Mouse (Mus musculus) limb, embryonic 10.5 days (tissue): Measurements from ENCODE around the gene Axdnd1. TPM values are rescaled to one million over a fixed set of nuclear protein-coding genes. Genes with fewer than 3 reads are reported as not detected.
A peak's percentile ranks its signal among the peaks of the same experiment; 100 is the strongest.

Source experiments
- DNase-seq: peaks from one replicate; pipeline ENCODE4 v3.0.0-alpha.2; 2017; ENCODE audit warnings: low spot score
- H3K27ac ChIP-seq: fragments of 300-500 bp; sonication (generic); 2 replicates; pipeline ENCODE4 v1.5.1; 2016; ENCODE audit warnings: mild to moderate bottlenecking
- H3K27me3 ChIP-seq: fragments of 300-500 bp; sonication (generic); 2 replicates; pipeline ENCODE4 v1.6.1; 2016; ENCODE audit warnings: low read depth, mild to moderate bottlenecking; ENCODE audit not compliant: poor library complexity, severe bottlenecking
- H3K36me3 ChIP-seq: fragments of 300-500 bp; sonication (generic); 2 replicates; pipeline ENCODE4 v1.6.1; 2016; ENCODE audit warnings: mild to moderate bottlenecking, moderate library complexity
- H3K4me1 ChIP-seq: fragments of 300-500 bp; sonication (generic); 2 replicates; pipeline ENCODE4 v1.6.1; 2016
- H3K4me3 ChIP-seq: fragments of 300-500 bp; sonication (generic); 2 replicates; pipeline ENCODE4 v1.5.1; 2016; ENCODE audit warnings: mild to moderate bottlenecking, moderate library complexity
- H3K9me3 ChIP-seq: fragments of 300-500 bp; sonication (generic); replicated peaks from 2 replicates; pipeline ENCODE4 v1.6.1; 2016; ENCODE audit warnings: mild to moderate bottlenecking
- WGBS: fragments of 180-500 bp; shearing (Covaris S2); methylation state at CpG from one replicate; pipeline ENCODE4 v1.1.7; 2016; 5-methylcytosine and 5-hydroxymethylcytosine counted together
- polyA plus RNA-seq: library from polyadenylated mRNA; unstranded; fragments of >200 nt; fragmentation: Nextera tagmentation; extraction: Ambion mirVana; gene quantifications from 2 replicates; pipeline ENCODE4 v1.2.1, GENCODE M21; 2016

The Axdnd1 gene
- polyA plus RNA-seq, 1 experiment from 2014 or later: 0.05 TPM

GRCm38 (mm10) chr1:156381217-156381616, 39.7 kb downstream of the Axdnd1 start:
- Histone ChIP-seq H3K4me3 (no peak overlapping the region), H3K9me3 (no peaks in the 10 kb centered on the region), H3K36me3 (no peaks in the 10 kb centered on the region), H3K27me3 (no peaks in the 10 kb centered on the region), H3K27ac (no peak overlapping the region), H3K4me1 (no peaks in the 10 kb centered on the region)
- WGBS: 88% methylated on average over 3 of the region's 3 CpGs
- DNase-seq: no peak

DNA sequence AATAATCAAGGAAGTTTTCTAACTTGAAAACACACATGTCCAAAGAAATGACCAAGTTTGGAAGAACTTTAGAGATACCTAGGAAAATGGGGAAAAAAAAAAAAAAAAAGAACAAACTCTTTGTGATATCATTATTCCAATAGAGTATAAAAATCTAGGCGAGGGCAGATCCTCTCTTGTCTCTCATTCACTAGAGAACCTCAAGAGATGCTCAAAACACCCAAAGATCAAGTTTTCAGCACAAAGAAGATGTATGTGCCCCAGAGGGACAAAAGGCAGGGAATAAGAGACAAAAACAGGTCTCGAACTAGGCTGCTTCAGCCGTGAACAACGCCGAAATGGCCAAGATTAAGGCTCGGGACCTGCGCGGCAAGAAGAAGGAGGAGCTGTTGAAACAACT, 55.2 kb downstream of the Axdnd1 start, which contains the start of gene Gm2000:
Gene Gm2000, plus strand, starts transcription at position 301 of the 400 bp plus-strand sequence.
- Histone ChIP-seq H3K4me1 (no peaks in the 10 kb centered on the region), H3K4me3 (no peak within 1 kb of the TSS), H3K27ac (no peak within 1 kb of the TSS), H3K9me3 (no peaks in the 10 kb centered on the region), H3K27me3 (no peaks in the 10 kb centered on the region), H3K36me3 (no peaks in the 10 kb centered on the region)
- no peak for DNase-seq
- 96% methylated on average over 8 of the region's 8 CpGs for WGBS

DNA sequence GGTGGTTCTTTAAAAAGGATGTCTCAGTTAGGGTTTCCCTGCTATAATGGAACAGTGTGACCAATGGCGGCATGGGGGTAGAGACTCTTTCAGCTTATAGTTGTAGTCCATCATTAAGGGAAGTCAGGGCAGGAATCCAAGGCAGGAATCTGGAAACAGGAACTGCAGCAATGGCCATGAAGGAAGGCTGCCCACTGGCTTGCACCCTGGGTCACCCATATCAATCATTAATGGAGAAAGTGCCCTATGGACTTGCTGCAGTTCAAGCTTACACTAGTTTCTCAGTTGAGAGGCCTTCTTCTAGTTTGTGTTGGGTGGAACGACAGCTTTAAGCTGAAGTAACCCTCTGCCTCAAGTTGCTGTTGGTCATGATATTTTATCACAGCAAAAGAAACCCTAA, 68.5 kb downstream of the Axdnd1 start:
- DNase-seq: no peak
- Histone ChIP-seq H3K36me3 (no peaks in the 10 kb centered on the region), H3K27me3 (no peaks in the 10 kb centered on the region), H3K4me1 (no peaks in the 10 kb centered on the region), H3K27ac (no peak overlapping the region), H3K9me3 (no peaks in the 10 kb centered on the region), H3K4me3 (no peak overlapping the region)
- WGBS: 88% methylated on average over 2 of the region's 2 CpGs

- H3K27me3 ChIP-seq: no peaks in the 10 kb centered on the region
- no peaks in the 10 kb centered on the region for H3K4me1 ChIP-seq
- no peak for DNase-seq
- H3K9me3 ChIP-seq: no peaks in the 10 kb centered on the region
- WGBS: 88% methylated on average over 4 of the region's 4 CpGs
- H3K36me3 ChIP-seq: no peaks in the 10 kb centered on the region
- no peak overlapping the region for H3K27ac ChIP-seq
- H3K4me3 ChIP-seq: no peak overlapping the region
These were observed 70.5 kb downstream of the Axdnd1 start for GRCm38 (mm10) chr1:156350441-156350840.

GRCm38 (mm10) chr1:156349031-156349430, 71.9 kb downstream of the Axdnd1 start:
- Histone ChIP-seq H3K36me3 (no peaks in the 10 kb centered on the region), H3K9me3 (no peaks in the 10 kb centered on the region), H3K4me3 (no peak overlapping the region), H3K27me3 (no peaks in the 10 kb centered on the region), H3K27ac (no peak overlapping the region), H3K4me1 (no peaks in the 10 kb centered on the region)
- 83% methylated on average over 4 of the region's 4 CpGs for WGBS
- no peak for DNase-seq

GRCm38 (mm10) chr1:156345633-156346032, 75.3 kb downstream of the Axdnd1 start:
- Histone ChIP-seq H3K4me1 (no peaks in the 10 kb centered on the region), H3K4me3 (no peak overlapping the region)
- 92% methylated on average over 4 of the region's 4 CpGs for WGBS

GRCm38 (mm10) chr1:156344433-156344832, 76.5 kb downstream of the Axdnd1 start:
- Histone ChIP-seq H3K27ac (no peak overlapping the region), H3K9me3 (no peaks in the 10 kb centered on the region), H3K27me3 (no peaks in the 10 kb centered on the region), H3K4me1 (no peaks in the 10 kb centered on the region), H3K4me3 (no peak overlapping the region), H3K36me3 (no peaks in the 10 kb centered on the region)
- no peak for DNase-seq
- WGBS: 76% methylated on average over 4 of the region's 4 CpGs

More at GRCm38 (mm10) chr1:156345633-156346032, 75.3 kb downstream of the Axdnd1 start:
- H3K27me3 ChIP-seq: no peaks in the 10 kb centered on the region
- DNase-seq: no peak
- H3K36me3 ChIP-seq: no peaks in the 10 kb centered on the region
- H3K27ac ChIP-seq: no peak overlapping the region
- no peaks in the 10 kb centered on the region for H3K9me3 ChIP-seq

DNA sequence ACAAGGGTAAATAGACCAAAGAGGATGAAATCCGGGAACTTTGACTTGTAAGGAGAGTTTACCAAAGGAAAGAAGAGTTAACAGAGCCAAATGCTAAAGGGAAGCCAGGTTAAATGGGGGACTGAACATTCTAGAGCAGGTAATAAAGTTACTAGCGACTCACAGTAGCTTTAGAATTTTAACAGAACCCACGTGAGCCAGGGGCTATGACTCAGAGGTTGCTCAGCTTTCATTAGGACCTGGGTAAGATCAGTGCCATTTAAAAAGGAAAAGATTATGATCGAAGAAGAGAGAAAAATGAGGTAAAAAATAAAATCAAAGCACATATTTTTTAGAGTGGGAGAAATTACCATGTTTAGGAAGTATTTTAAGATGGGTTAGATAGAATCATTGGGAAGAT, 80.1 kb downstream of the Axdnd1 start:
- H3K36me3 ChIP-seq: no peaks in the 10 kb centered on the region
- H3K27me3 ChIP-seq: no peaks in the 10 kb centered on the region
- H3K4me3 ChIP-seq: no peak overlapping the region
- no peak for DNase-seq
- 66% methylated on average over 4 of the region's 4 CpGs for WGBS
- H3K4me1 ChIP-seq: no peaks in the 10 kb centered on the region
- H3K27ac ChIP-seq: no peak overlapping the region
- no peaks in the 10 kb centered on the region for H3K9me3 ChIP-seq

DNA sequence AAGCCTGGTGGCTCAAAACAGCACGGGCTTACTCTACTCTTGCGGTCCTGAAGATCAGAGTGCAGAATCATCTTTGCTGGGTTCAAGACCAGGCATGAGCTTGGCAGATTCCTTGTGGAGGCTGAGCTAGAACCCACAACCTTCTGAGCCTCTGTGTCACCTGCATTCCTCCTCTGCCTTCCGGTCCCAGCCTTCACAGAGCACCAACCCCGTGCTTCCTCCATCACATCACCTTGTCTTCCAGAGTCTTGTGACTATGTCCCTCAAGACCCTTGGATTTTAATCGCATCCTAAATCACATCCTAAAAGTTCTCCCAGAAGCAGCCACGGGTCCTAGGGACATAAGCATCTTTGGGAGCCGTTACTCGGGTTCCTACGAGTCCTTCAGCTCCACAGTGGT, 97.8 kb downstream of the Axdnd1 start:
- no peak for DNase-seq
- Histone ChIP-seq H3K27ac (no peak overlapping the region), H3K27me3 (no peaks in the 10 kb centered on the region), H3K9me3 (no peaks in the 10 kb centered on the region), H3K4me1 (no peaks in the 10 kb centered on the region), H3K36me3 (no peaks in the 10 kb centered on the region), H3K4me3 (no peak overlapping the region)
- WGBS: 90% methylated on average over 9 of the region's 9 CpGs

DNA sequence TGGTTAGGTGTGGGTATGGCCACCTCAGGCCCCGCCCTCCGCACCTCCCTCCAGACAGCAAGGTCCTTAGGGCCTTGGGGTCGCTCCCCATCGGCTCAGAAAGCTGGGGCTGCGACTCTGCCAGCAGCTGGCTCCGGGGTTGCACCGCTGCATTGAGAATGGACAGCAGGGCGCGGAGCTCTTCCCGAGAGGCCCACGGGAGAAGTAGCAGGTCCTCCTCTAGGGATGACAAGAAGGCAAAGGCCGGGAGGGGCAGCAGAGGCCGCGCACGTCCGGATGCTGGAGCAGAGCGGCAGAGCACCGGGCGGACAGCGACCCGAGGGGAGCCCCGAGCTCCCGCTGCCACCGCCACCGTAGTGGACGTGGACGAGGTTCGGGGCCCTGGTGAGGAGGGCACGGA, 110.3 kb downstream of the Axdnd1 start, which contains the start of gene Nphs2:
Gene Nphs2, plus strand, starts transcription at position 98 of the 400 bp plus-strand sequence.
- H3K9me3 ChIP-seq: no peaks in the 10 kb centered on the region
- H3K36me3 ChIP-seq: no peaks in the 10 kb centered on the region
- peaks cover 75% of the 10 kb centered on the region for H3K27me3 ChIP-seq
- H3K4me1 ChIP-seq: peaks cover 7% of the 10 kb centered on the region
- peak; percentile 41 for DNase-seq
- no peak within 1 kb of the TSS for H3K27ac ChIP-seq
- WGBS: 2% methylated on average over 28 of the region's 29 CpGs
- peak within 1 kb of the TSS; percentile 45 for H3K4me3 ChIP-seq

DNA sequence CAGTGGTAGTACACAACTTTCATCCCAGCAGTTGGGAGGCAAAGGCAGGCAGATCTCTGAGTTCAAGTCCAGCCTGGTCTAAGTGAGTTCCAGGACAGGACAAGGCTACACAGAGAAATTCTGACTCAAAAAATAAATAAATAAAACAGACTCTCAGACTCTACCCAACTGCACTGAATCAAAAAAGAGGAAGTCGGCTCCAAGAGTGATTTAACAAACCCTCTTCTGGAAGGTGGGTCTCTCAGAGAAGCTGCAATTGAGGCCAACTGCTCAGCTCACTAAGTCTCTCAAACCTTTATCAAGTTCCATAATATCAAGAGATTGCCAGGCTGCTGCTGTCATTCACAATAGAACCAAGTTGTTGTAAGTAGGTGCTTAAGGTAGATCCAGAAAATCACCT, 112.4 kb downstream of the Axdnd1 start:
- H3K36me3 ChIP-seq: no peaks in the 10 kb centered on the region
- peaks cover 96% of the 10 kb centered on the region for H3K27me3 ChIP-seq
- no peak overlapping the region for H3K4me3 ChIP-seq
- no peak for DNase-seq
- peaks cover 8% of the 10 kb centered on the region for H3K4me1 ChIP-seq
- H3K27ac ChIP-seq: no peak overlapping the region
- WGBS: 71% methylated on average over 1 of the region's 1 CpGs
- no peaks in the 10 kb centered on the region for H3K9me3 ChIP-seq

GRCm38 (mm10) chr1:156302911-156303749, 117.8 kb downstream of the Axdnd1 start, which contains the start of gene Tdrd5:
Gene Tdrd5 (minus strand): TSS chr1:156303664.
- peak within 1 kb of the TSS; percentile 74 for H3K4me3 ChIP-seq
- no peaks in the 10 kb centered on the region for H3K9me3 ChIP-seq
- under 1% methylated on average over 85 of the region's 85 CpGs for WGBS
- H3K36me3 ChIP-seq: no peaks in the 10 kb centered on the region
- H3K4me1 ChIP-seq: peaks cover 9% of the 10 kb centered on the region
- H3K27me3 ChIP-seq: peaks cover 81% of the 10 kb centered on the region
- peak within 1 kb of the TSS; percentile 31; the same call in 1 of the 2 replicates for H3K27ac ChIP-seq
- DNase-seq: peak; percentile 64

DNA sequence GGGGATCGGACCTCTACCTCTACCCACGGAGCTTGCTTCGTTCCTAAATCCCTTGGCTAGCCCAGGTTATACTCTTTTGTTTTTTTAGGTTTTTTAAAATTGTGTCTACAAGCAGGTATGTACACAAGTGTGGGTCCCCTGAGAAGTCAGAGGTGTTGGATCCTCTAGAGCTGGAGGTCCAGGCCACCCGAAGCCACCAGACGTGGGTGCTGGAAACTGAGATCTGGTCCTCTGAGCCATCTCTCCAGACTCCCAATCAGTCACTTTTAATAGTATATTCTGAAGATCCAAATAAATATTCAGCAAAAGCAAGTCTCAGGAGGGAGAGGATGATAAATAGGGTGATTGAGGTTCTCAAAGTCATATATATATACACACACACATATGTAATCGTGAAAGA, 130.9 kb downstream of the Axdnd1 start:
- WGBS: 96% methylated on average over 6 of the region's 6 CpGs
- Histone ChIP-seq H3K27me3 (no peaks in the 10 kb centered on the region), H3K4me3 (no peak overlapping the region), H3K36me3 (no peaks in the 10 kb centered on the region), H3K27ac (no peak overlapping the region), H3K4me1 (no peaks in the 10 kb centered on the region), H3K9me3 (no peaks in the 10 kb centered on the region)
- no peak for DNase-seq
